ENCODE assay signal across 11 mouse cellular contexts in genomic region chr10:125996989-125997388, GRCm38 (mm10). TPM values are rescaled to one million over a fixed set of nuclear protein-coding genes. Genes with fewer than 3 reads are reported as not detected.
DNase-seq lines count a peak whose midpoint lies in the region; ATAC-seq lines count a peak whose summit lies in the region.
"Had no signal": no experiment of that assay in that cellular context is flagged by ENCODE, and none has a peak within 500 bp of the region (broad histone marks: within the 10 kb centered on the region; RNA-seq: fewer than 3 reads in every experiment).

No protein-coding gene starts in this region.

- H3K27me3 ChIP-seq in neural tube, embryonic 11.5 days (ENCODE audit: control insufficient read depth, insufficient read depth, low read length) = no peaks in the 10 kb centered on the region
- no peaks in the 10 kb centered on the region for H3K27me3 ChIP-seq in embryonic facial prominence, embryonic 13.5 days
- H3K27me3 ChIP-seq: liver, embryonic 15.5 days; stomach, embryonic 15.5 days had no signal

- WGBS in neural tube, embryonic 11.5 days = 59% methylated on average over 9 of the region's 9 CpGs
- 62% methylated on average over 9 of the region's 9 CpGs for WGBS in embryonic facial prominence, embryonic 13.5 days

- H3K4me2 ChIP-seq in neural tube, embryonic 11.5 days (ENCODE audit: low read depth) = no peak overlapping the region
- no peak overlapping the region for H3K4me2 ChIP-seq in embryonic facial prominence, embryonic 13.5 days
- H3K4me2 ChIP-seq: liver, embryonic 15.5 days; stomach, embryonic 15.5 days had no signal

- no peak overlapping the region for H3K27ac ChIP-seq in neural tube, embryonic 11.5 days (ENCODE audit: low read depth, low read length)
- H3K27ac ChIP-seq in embryonic facial prominence, embryonic 13.5 days = peak overlapping the region; percentile 34
- H3K27ac ChIP-seq: liver, embryonic 15.5 days; stomach, embryonic 15.5 days had no signal

- peak; percentile 43 for ATAC-seq in neural tube, embryonic 11.5 days (ENCODE audit: insufficient read depth, low FRiP score, low TSS enrichment)
- no peak for ATAC-seq in embryonic facial prominence, embryonic 13.5 days (ENCODE audit: insufficient number of reproducible peaks, insufficient read depth, low FRiP score, low TSS enrichment, low read depth)

- DNase-seq in neural tube, embryonic 11.5 days (ENCODE audit: low spot score) = no peak
- DNase-seq in neural tube, embryonic 10.5 days (ENCODE audit: extremely low spot score, low spot score) = no peak
- DNase-seq in kidney, postnatal 14 days = peak; percentile 22
- peak; percentile 66 for DNase-seq in retina, postnatal 1 day
- no peak for DNase-seq in gastrocnemius, adult 8-10 months (ENCODE audit: low spot score in 2 of 2)
- no peak for DNase-seq in frontal cortex, postnatal 10 days (ENCODE audit: low spot score in 2 of 2)

- no peak overlapping the region for H3K4me3 ChIP-seq in neural tube, embryonic 11.5 days (ENCODE audit: low read depth, low read length)
- no peak overlapping the region for H3K4me3 ChIP-seq in embryonic facial prominence, embryonic 13.5 days
- H3K4me3 ChIP-seq: liver, embryonic 15.5 days; myocyte; stomach, embryonic 15.5 days had no signal

- H3K9ac ChIP-seq in neural tube, embryonic 11.5 days (ENCODE audit: low read length) = no peak overlapping the region
- no peak overlapping the region for H3K9ac ChIP-seq in embryonic facial prominence, embryonic 13.5 days
- H3K9ac ChIP-seq: liver, embryonic 15.5 days; stomach, embryonic 15.5 days had no signal

- H3K9me3 ChIP-seq in neural tube, embryonic 11.5 days (ENCODE audit: control insufficient read depth, low read length) = no peaks in the 10 kb centered on the region
- H3K9me3 ChIP-seq in embryonic facial prominence, embryonic 13.5 days = no peaks in the 10 kb centered on the region
- H3K9me3 ChIP-seq: liver, embryonic 15.5 days; stomach, embryonic 15.5 days had no signal

- H3K36me3 ChIP-seq in neural tube, embryonic 11.5 days (ENCODE audit: control insufficient read depth, insufficient read depth, low read length) = peaks cover 7% of the 10 kb centered on the region
- H3K36me3 ChIP-seq in embryonic facial prominence, embryonic 13.5 days = peaks cover 63% of the 10 kb centered on the region
- H3K36me3 ChIP-seq: G1E; liver, embryonic 15.5 days had no signal

- peaks cover 3% of the 10 kb centered on the region; the same call in 1 of the 2 replicates for H3K4me1 ChIP-seq in neural tube, embryonic 11.5 days (ENCODE audit: control insufficient read depth, insufficient read depth, low read length)
- H3K4me1 ChIP-seq in embryonic facial prominence, embryonic 13.5 days = peaks cover 30% of the 10 kb centered on the region
- H3K4me1 ChIP-seq: liver, embryonic 15.5 days had no signal

RNA-seq across cellular contexts. Expression of gene Lrig3, which starts 31.0 kb away (rescaled TPM):
- polyA plus RNA-seq in neural tube, embryonic 11.5 days (2014; fragmentation: Nextera tagmentation; extraction: Ambion mirVana) = 23.2 and 23.3 TPM in 2 replicates
- 35.3 and 37.4 TPM in 2 replicates for polyA plus RNA-seq in embryonic facial prominence, embryonic 13.5 days (2015; fragmentation: Nextera tagmentation; extraction: Ambion mirVana)
- 1 to 10 TPM; 3.0 to 4.0 (median 3.6) TPM for total RNA-seq in gastrocnemius, adult 8-10 months (2022)
- polyA plus RNA-seq: G1E had no signal

Comparison
In these comparisons a context has a peak if more than half of its experiments do, and no peak if none do; other contexts are left out.
1. DNase-seq: peak in kidney, postnatal 14 days (single experiment) and retina, postnatal 1 day (single experiment); none in neural tube, embryonic 11.5 days (single experiment), neural tube, embryonic 10.5 days (single experiment), gastrocnemius, adult 8-10 months (0 of 2) and frontal cortex, postnatal 10 days (0 of 2).